8 mouse cellular contexts compared by ENCODE assay signal in genomic region chr13:81691606-81692005, GRCm38 (mm10). TPM values are rescaled to one million over a fixed set of nuclear protein-coding genes. Genes with fewer than 3 reads are reported as not detected.
DNase-seq lines count a peak whose midpoint lies in the region; ATAC-seq lines count a peak whose summit lies in the region.

No protein-coding gene starts in this region.

- DNase-seq in embryo, embryonic 10 days (ENCODE audit: low spot score) = peak; percentile 35
- DNase-seq in embryo, embryonic 9.5 days (ENCODE audit: extremely low spot score) = no peak
- peak; percentile 16 for DNase-seq in 3134 (ENCODE audit: extremely low read depth, insufficient read length, low spot score)
- DNase-seq in urinary bladder, postnatal 14 days (ENCODE audit: low spot score) = no peak
- no peak for DNase-seq in lung, postnatal 25 days (ENCODE audit: low spot score)

- WGBS in hindbrain, embryonic 12.5 days = 53% methylated on average over 9 of the region's 9 CpGs

- H3K4me1 ChIP-seq in hindbrain, embryonic 12.5 days = no peaks in the 10 kb centered on the region

- H3K36me3 ChIP-seq in hindbrain, embryonic 12.5 days = no peaks in the 10 kb centered on the region

- no peaks in the 10 kb centered on the region for H3K9me3 ChIP-seq in hindbrain, embryonic 12.5 days (replicated peaks)

- no peak overlapping the region for H3K4me2 ChIP-seq in hindbrain, embryonic 12.5 days (replicated peaks)

- no peak overlapping the region for H3K4me3 ChIP-seq in hindbrain, embryonic 12.5 days

- no peaks in the 10 kb centered on the region for H3K27me3 ChIP-seq in hindbrain, embryonic 12.5 days

- H3K9ac ChIP-seq in hindbrain, embryonic 12.5 days = no peak overlapping the region

- H3K27ac ChIP-seq in hindbrain, embryonic 12.5 days = no peak overlapping the region

- ATAC-seq in common myeloid progenitor, adult 5-6 weeks (replicated peaks; ENCODE audit: low read depth, poor library complexity, severe bottlenecking) = peak; percentile 86
- peak; percentile 79 for ATAC-seq in hindbrain, embryonic 12.5 days (ENCODE audit: low FRiP score)
- ATAC-seq in megakaryocyte-erythroid progenitor cell, adult 5-6 weeks (replicated peaks; ENCODE audit: low FRiP score, low TSS enrichment, poor library complexity, severe bottlenecking) = peak; percentile 79

RNA-seq across cellular contexts. Expression of gene Polr3g, which starts 19.2 kb away (rescaled TPM):
- 28.1 and 39.1 TPM in 2 replicates for total RNA-seq in common myeloid progenitor, adult 5-6 weeks (2017)
- polyA plus RNA-seq in hindbrain, embryonic 12.5 days (2016; fragmentation: Nextera tagmentation; extraction: Ambion mirVana) = 7.5 and 9.0 TPM in 2 replicates
- 28.5 and 38.2 TPM in 2 replicates for total RNA-seq in megakaryocyte-erythroid progenitor cell, adult 5-6 weeks (2014; fragmentation: Nextera tagmentation)
- 31.6 and 39.2 TPM in 2 replicates for total RNA-seq in megakaryocyte-erythroid progenitor cell, adult 5-6 weeks (2017)

RNA-seq across cellular contexts. Expression of gene Mblac2, which starts 19.5 kb away (rescaled TPM):
- total RNA-seq in common myeloid progenitor, adult 5-6 weeks (2017) = 6.7 and 7.0 TPM in 2 replicates
- polyA plus RNA-seq in hindbrain, embryonic 12.5 days (2016; fragmentation: Nextera tagmentation; extraction: Ambion mirVana) = 9.9 and 10.1 TPM in 2 replicates
- total RNA-seq in megakaryocyte-erythroid progenitor cell, adult 5-6 weeks (2014; fragmentation: Nextera tagmentation) = 3.4 and 9.1 TPM in 2 replicates
- total RNA-seq in megakaryocyte-erythroid progenitor cell, adult 5-6 weeks (2017) = 2.4 and 4.3 TPM in 2 replicates

RNA-seq across cellular contexts. Expression of gene Lysmd3, which starts 34.1 kb away (rescaled TPM):
- total RNA-seq in common myeloid progenitor, adult 5-6 weeks (2017) = 26.8 and 31.2 TPM in 2 replicates
- polyA plus RNA-seq in hindbrain, embryonic 12.5 days (2016; fragmentation: Nextera tagmentation; extraction: Ambion mirVana) = 28.4 and 29.9 TPM in 2 replicates
- total RNA-seq in megakaryocyte-erythroid progenitor cell, adult 5-6 weeks (2014; fragmentation: Nextera tagmentation) = 13.7 and 21.5 TPM in 2 replicates
- 29.1 and 31.8 TPM in 2 replicates for total RNA-seq in megakaryocyte-erythroid progenitor cell, adult 5-6 weeks (2017)

RNA-seq across cellular contexts. Expression of gene Adgrv1, which starts 58.7 kb away (rescaled TPM):
- not detected in 2 replicates for total RNA-seq in common myeloid progenitor, adult 5-6 weeks (2017)
- 28.5 and 35.7 TPM in 2 replicates for polyA plus RNA-seq in hindbrain, embryonic 12.5 days (2016; fragmentation: Nextera tagmentation; extraction: Ambion mirVana)
- total RNA-seq in megakaryocyte-erythroid progenitor cell, adult 5-6 weeks (2014; fragmentation: Nextera tagmentation) = not detected in 2 replicates
- not detected in 2 replicates for total RNA-seq in megakaryocyte-erythroid progenitor cell, adult 5-6 weeks (2017)

Comparison
In these comparisons a context has a peak if more than half of its experiments do, and no peak if none do; other contexts are left out.
1. DNase-seq: peak in embryo, embryonic 10 days (single experiment) and 3134 (single experiment); none in embryo, embryonic 9.5 days (single experiment), urinary bladder, postnatal 14 days (single experiment) and lung, postnatal 25 days (single experiment).
2. Peak in every context shown above with its lines, with median percentiles within 50 percentile points of each other: ATAC-seq.